Mouse (Mus musculus) small intestine, adult 2 months (tissue): ENCODE results near the gene Oxsm. TPM values are rescaled to one million over a fixed set of nuclear protein-coding genes. Genes with fewer than 3 reads are reported as not detected.

Experiments
- H3K27ac ChIP-seq: fragments of 200-500 bp; 2 replicates; pipeline ENCODE4 v1.5.1; 2012; ENCODE audit warnings: low read depth, low read length, control low read depth, inconsistent platforms; ENCODE audit not compliant: insufficient read depth
- H3K27me3 ChIP-seq: fragments of 200-500 bp; 2 replicates; pipeline ENCODE4 v1.6.1; 2012; ENCODE audit warnings: mild to moderate bottlenecking, moderate library complexity, low read length, inconsistent platforms; ENCODE audit not compliant: control insufficient read depth, insufficient read depth
- H3K36me3 ChIP-seq: fragments of 200-500 bp; 2 replicates; pipeline ENCODE4 v1.6.1; 2012; ENCODE audit warnings: mild to moderate bottlenecking, low read length, control low read depth, inconsistent platforms; ENCODE audit not compliant: control insufficient read depth, insufficient read depth
- H3K4me1 ChIP-seq: fragments of 200-500 bp; 2 replicates; pipeline ENCODE4 v1.6.1; 2012; ENCODE audit warnings: low read length, inconsistent platforms, mixed read lengths; ENCODE audit not compliant: control insufficient read depth, insufficient read depth, insufficient read length
- H3K4me3 ChIP-seq: fragments of 200-500 bp; 2 replicates; pipeline ENCODE4 v1.5.1; 2012; ENCODE audit warnings: low read depth, mild to moderate bottlenecking, control low read depth, inconsistent platforms, low read length, moderate library complexity
- CTCF ChIP-seq: fragments of 200-500 bp; IDR thresholded peaks from 2 replicates; pipeline ENCODE4 v1.5.1; 2012; ENCODE audit warnings: low read depth, mild to moderate bottlenecking, control low read depth, inconsistent platforms, low read length, moderate library complexity, mixed read lengths; ENCODE audit not compliant: insufficient replicate concordance, insufficient read length; ENCODE audit errors: extremely low read depth
- POLR2A ChIP-seq: fragments of 200-500 bp; IDR thresholded peaks from 2 replicates; pipeline ENCODE4 v1.6.1; 2012; ENCODE audit warnings: low read depth, mild to moderate bottlenecking, control low read depth, inconsistent platforms, low read length, moderate library complexity
- WGBS: fragments of 180-500 bp; shearing (Covaris S2); methylation state at CpG from one replicate; pipeline ENCODE4 v1.1.7; 2018; 5-methylcytosine and 5-hydroxymethylcytosine counted together
- polyA plus RNA-seq: library from polyadenylated mRNA; depleted of rRNA; stranded (reverse); fragments of >200 nt; gene quantifications from 2 replicates; pipeline ENCODE4 v1.2.3, GENCODE M21; 2012

The Oxsm gene
- polyA plus RNA-seq, 1 experiment, result 3.2 TPM

DNA sequence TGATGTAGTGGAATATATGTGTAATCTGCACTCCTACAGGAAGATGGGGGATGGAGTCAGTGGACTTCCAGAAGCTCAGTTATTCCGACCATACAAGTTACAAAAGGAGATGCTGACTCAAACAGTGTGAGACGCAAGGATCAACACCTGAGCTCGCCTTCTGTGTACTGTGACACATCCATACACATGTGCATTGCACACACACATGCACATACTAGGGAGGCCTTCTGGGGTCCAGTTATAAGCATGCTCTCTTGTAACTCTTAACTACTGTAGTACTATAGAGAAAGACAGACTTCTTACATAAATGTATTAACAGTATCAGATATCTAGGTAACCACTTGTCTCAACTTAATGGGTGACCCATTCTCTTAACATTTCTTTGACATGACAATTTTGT is 24.1 kb upstream of the Oxsm start:
- H3K27ac ChIP-seq, result no peak overlapping the region
- no peaks in the 10 kb centered on the region for H3K27me3 ChIP-seq
- H3K4me3 ChIP-seq, result no peak overlapping the region
- no peaks in the 10 kb centered on the region for H3K4me1 ChIP-seq
- TF ChIP-seq CTCF (no peak), POLR2A (no peak)
- 94% methylated on average over 3 of the region's 3 CpGs for WGBS
- H3K36me3 ChIP-seq, result peaks cover 22% of the 10 kb centered on the region

- no peak for TF ChIP-seq POLR2A
- TF ChIP-seq CTCF, result no peak
- peaks cover 24% of the 10 kb centered on the region for H3K36me3 ChIP-seq
- H3K27me3 ChIP-seq, result no peaks in the 10 kb centered on the region
- H3K4me1 ChIP-seq, result no peaks in the 10 kb centered on the region
- WGBS, result 97% methylated on average over 2 of the region's 2 CpGs
- no peak overlapping the region for H3K4me3 ChIP-seq
- H3K27ac ChIP-seq, result no peak overlapping the region
These were observed 20.2 kb upstream of the Oxsm start for GRCm38 (mm10) chr14:16269776-16270175.

DNA sequence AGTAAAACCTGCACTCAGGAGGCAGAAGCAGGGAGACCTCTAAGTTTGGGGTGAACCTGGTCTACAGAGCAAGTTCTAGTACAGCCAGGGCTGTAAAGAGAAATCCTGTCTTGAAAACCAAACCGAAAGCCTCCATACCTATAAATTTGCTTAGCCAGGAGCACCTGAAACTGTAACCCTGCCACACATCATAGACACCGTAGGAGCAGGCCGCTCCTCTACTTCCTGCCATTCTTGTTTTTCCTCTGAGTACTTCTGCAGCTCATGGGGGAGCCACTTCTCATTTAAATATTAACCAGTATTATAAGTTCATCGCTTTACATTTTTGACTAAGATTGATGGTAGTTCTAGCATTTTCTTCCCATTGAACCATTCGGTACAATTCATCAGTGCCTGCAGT is 17.4 kb upstream of the Oxsm start:
- Histone ChIP-seq H3K4me1 (no peaks in the 10 kb centered on the region), H3K27ac (no peak overlapping the region), H3K36me3 (peaks cover 18% of the 10 kb centered on the region), H3K4me3 (no peak overlapping the region), H3K27me3 (no peaks in the 10 kb centered on the region)
- WGBS, result 88% methylated on average over 5 of the region's 5 CpGs
- TF ChIP-seq CTCF (no peak), POLR2A (no peak)

DNA sequence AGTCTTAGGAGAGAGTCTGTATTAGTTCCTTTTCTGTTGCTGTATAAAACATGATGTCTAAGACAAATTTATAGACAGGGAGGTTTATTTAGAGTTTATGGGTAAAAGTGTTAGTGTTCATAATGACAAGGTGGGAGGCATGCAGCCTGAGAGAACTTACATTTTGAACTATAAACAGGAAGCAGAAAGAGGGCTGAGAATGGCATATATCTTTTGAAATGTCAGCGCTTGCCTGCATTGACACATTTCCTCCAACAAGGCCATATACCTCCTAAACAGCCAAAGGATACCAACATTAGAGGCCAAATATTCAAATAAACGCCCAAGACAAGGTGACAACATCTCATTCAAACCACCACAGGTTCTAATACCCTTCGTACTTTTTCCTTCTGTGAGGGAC is 12.3 kb upstream of the Oxsm start:
- 91% methylated on average over 3 of the region's 3 CpGs for WGBS
- Histone ChIP-seq H3K27ac (no peak overlapping the region), H3K36me3 (peaks cover 25% of the 10 kb centered on the region), H3K4me3 (no peak overlapping the region), H3K27me3 (no peaks in the 10 kb centered on the region), H3K4me1 (no peaks in the 10 kb centered on the region)
- TF ChIP-seq CTCF (no peak), POLR2A (no peak)

DNA sequence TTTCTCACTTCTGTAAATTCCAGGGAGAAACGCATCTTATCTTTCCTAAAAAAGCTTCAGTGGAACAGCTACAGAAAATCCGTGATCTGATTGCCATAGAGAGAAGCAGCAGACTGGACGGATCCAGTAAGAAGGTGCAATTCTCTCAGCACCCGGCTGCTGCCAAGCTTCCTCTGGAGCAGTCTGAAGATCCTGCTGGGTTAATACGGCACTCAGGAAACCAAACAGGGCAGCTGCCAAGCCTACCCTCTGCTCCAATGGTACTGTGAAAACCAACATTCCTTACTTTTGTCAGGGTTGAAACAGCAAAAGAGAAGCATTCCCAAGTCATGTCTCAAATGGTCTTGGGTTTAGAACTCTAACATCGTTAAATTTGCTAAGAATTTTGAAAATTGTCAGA is 10.9 kb upstream of the Oxsm start:
- TF ChIP-seq POLR2A, result no peak
- TF ChIP-seq CTCF, result no peak
- no peak overlapping the region for H3K27ac ChIP-seq
- WGBS, result 94% methylated on average over 6 of the region's 6 CpGs
- no peaks in the 10 kb centered on the region for H3K4me1 ChIP-seq
- no peak overlapping the region for H3K4me3 ChIP-seq
- peaks cover 25% of the 10 kb centered on the region for H3K36me3 ChIP-seq
- no peaks in the 10 kb centered on the region for H3K27me3 ChIP-seq

- Histone ChIP-seq H3K36me3 (peaks cover 19% of the 10 kb centered on the region), H3K27me3 (no peaks in the 10 kb centered on the region), H3K4me3 (no peak overlapping the region), H3K4me1 (no peaks in the 10 kb centered on the region; the same call in 1 of the 2 replicates), H3K27ac (no peak overlapping the region)
- 29% methylated on average over 2 of the region's 2 CpGs for WGBS
- no peak for TF ChIP-seq CTCF
- TF ChIP-seq POLR2A, result no peak
These were observed 6.6 kb upstream of the Oxsm start for GRCm38 (mm10) chr14:16256209-16256608.

DNA sequence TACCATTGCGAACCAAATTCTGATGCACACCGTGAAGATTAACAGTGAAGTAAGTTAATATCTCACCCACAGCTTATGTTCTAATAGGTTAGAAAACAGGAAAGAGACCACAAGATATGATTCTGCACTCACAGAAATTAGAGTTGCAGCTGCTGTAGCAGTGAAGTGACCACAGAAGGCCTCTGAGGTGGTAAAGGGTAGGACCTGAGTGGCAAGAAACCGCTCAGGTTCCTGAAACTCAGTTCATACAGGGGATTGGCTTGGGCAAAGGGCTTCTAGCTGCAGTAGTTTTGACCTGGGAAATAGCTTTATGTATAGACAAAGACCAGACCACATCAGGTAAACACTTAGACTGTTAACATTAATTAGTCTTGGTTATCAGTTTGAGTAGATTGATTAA is 6.1 kb upstream of the Oxsm start:
- H3K36me3 ChIP-seq, result peaks cover 17% of the 10 kb centered on the region
- TF ChIP-seq CTCF (no peak), POLR2A (no peak)
- H3K27me3 ChIP-seq, result no peaks in the 10 kb centered on the region
- 83% methylated on average over 3 of the region's 3 CpGs for WGBS
- H3K4me1 ChIP-seq, result no peaks in the 10 kb centered on the region; the same call in 1 of the 2 replicates
- H3K27ac ChIP-seq, result no peak overlapping the region
- no peak overlapping the region for H3K4me3 ChIP-seq
